Mouse (Mus musculus) forebrain, embryonic 11.5 days (tissue): ENCODE data around the gene Clec2i. TPM values are rescaled to one million over a fixed set of nuclear protein-coding genes. Genes with fewer than 3 reads are reported as not detected.
"Not testable (repeated sequence)": the region's sequence is repeated elsewhere in the genome, so short reads cannot be mapped to it uniquely, and the experiment has no call there.

Experiments used
- ATAC-seq: fragments of 200-750 bp; cut with Nextera tagmentation; replicated peaks from 2 replicates; pipeline ENCODE4 v1.8.0; 2017; ENCODE audit warnings: moderate TSS enrichment; ENCODE audit not compliant: low FRiP score
- DNase-seq: peaks from one replicate; pipeline ENCODE4 v3.0.0-alpha.2; 2017; ENCODE audit warnings: low spot score
- H3K27ac ChIP-seq: fragments of 300-500 bp; sonication (generic); 2 replicates; pipeline ENCODE4 v1.5.1; 2014; ENCODE audit warnings: low read depth, low read length
- H3K27me3 ChIP-seq: fragments of 300-500 bp; sonication (generic); 2 replicates; pipeline ENCODE4 v1.6.1; 2014; ENCODE audit warnings: mild to moderate bottlenecking, low read length, mixed read lengths; ENCODE audit not compliant: control insufficient read depth, insufficient read depth
- H3K36me3 ChIP-seq: fragments of 300-500 bp; sonication (generic); 2 replicates; pipeline ENCODE4 v1.6.1; 2014; ENCODE audit warnings: mild to moderate bottlenecking, low read length, moderate library complexity, mixed read lengths; ENCODE audit not compliant: control insufficient read depth, insufficient read depth
- H3K4me1 ChIP-seq: fragments of 300-500 bp; sonication (generic); replicated peaks from 2 replicates; pipeline ENCODE4 v1.6.1; 2014; ENCODE audit warnings: low read length, mixed read lengths; ENCODE audit not compliant: control insufficient read depth, insufficient read depth
- H3K4me2 ChIP-seq: fragments of 300-500 bp; sonication (generic); 2 replicates; pipeline ENCODE4 v1.6.1; 2014; ENCODE audit warnings: low read depth, mild to moderate bottlenecking, low read length, moderate library complexity, mixed read lengths; ENCODE audit not compliant: severe bottlenecking
- H3K4me3 ChIP-seq: fragments of 300-500 bp; sonication (generic); 2 replicates; pipeline ENCODE4 v1.5.1; 2014; ENCODE audit warnings: low read depth, low read length
- H3K9ac ChIP-seq: fragments of 300-500 bp; sonication (generic); 2 replicates; pipeline ENCODE4 v1.6.1; 2014; ENCODE audit warnings: low read length
- H3K9me3 ChIP-seq: fragments of 300-500 bp; sonication (generic); 2 replicates; pipeline ENCODE4 v1.6.1; 2016; ENCODE audit warnings: low read length, mixed read lengths; ENCODE audit not compliant: control insufficient read depth
- whole genome bisulfite sequencing: fragments of 180-500 bp; shearing (Covaris S2); extraction: QIAGEN DNeasy Blood & Tissue Kit; methylation state at CpG from one replicate; pipeline ENCODE4 v1.1.7; 2014; 5-methylcytosine and 5-hydroxymethylcytosine counted together
- microRNA-seq: library from miRNA; unstranded; fragments of <30 nt; microRNA quantifications from one replicate; pipeline ENCODE4, GENCODE M21; 2016; ENCODE audit not compliant: insufficient number of aligned reads
- polyA plus RNA-seq: library from polyadenylated mRNA; unstranded; fragments of >200 nt; fragmentation: Nextera tagmentation; extraction: Ambion mirVana; gene quantifications from 2 replicates; pipeline ENCODE4 v1.2.1, GENCODE M21; 2014

Clec2i gene
- polyA plus RNA-seq, 1 experiment from 2014 or later = not detected

DNA sequence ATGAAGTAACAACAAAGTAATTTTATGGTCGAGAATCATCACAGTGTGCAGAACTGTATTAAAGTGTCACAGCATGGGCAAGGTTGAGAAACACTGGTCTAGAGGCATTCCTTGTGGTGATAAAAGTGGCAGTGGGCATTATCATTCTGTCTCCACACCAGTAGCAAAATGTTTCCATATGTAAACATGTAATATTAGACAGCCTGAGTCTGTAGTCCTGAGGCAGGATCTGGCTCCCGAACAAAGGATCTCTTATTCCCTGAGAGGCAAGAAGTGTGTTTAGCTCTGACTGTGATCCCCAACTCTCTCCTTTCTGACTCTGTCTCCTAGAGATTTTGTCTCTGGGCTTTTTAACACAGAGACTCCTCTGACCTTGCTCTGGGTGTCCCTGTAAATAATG, 45.7 kb downstream of the Clec2i start:
- Histone ChIP-seq H3K4me3 (no peak overlapping the region), H3K9ac (no peak overlapping the region), H3K27ac (no peak overlapping the region), H3K36me3 (no peaks in the 10 kb centered on the region), H3K9me3 (no peaks in the 10 kb centered on the region), H3K4me1 (no peaks in the 10 kb centered on the region), H3K4me2 (no peak overlapping the region), H3K27me3 (no peaks in the 10 kb centered on the region)
- ATAC-seq = no peak
- no peak for DNase-seq
- WGBS = 76% methylated on average over 2 of the region's 2 CpGs

GRCm38 (mm10) chr6:128934081-128934480, 46.7 kb downstream of the Clec2i start, which contains the start of gene Clec2g:
Gene Clec2g (plus strand): TSS chr6:128934381.
- not testable (repeated sequence) for ATAC-seq, H3K9me3 ChIP-seq
- WGBS = 99% methylated on average over 4 of the region's 4 CpGs

DNA sequence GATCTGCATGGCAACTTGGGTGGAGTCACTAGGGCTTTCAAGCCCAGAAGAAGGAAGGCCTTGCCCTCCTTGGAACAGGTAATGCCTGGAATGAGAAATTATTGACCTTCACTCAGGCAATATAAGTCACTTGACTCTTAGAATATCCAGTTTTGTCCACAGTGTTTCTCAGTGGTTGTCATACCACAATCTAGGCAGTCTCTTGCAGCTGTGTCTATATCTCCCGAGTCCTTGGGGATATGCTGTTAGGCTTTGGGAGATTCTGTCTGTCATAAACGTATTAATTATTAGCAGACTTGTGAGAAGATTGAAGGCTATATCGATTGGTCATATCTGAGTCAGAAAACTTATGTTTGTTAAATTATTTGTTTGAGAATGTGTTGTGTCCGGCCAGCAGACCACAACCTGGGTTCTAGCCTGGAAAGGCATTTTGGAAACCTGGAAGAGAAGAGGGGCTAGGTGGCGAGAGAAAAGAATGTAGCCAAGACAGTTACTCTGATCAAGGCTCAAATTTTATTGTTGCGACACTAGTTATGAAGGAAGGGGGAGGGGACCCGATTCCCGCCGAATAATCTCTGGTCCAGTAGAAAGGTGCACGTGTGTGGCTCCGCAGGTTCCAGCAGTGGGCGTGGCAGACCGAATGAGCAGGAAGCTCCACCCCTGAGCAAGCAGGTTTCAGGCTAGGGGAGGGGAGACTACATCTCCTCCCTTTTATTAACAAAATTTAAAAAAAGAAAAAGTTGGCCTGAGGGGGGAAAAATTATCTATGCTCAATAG, 48.7 kb downstream of the Clec2i start:
- not testable (repeated sequence) for H3K9me3 ChIP-seq, H3K4me2 ChIP-seq, H3K4me1 ChIP-seq, H3K9ac ChIP-seq, DNase-seq, ATAC-seq, H3K36me3 ChIP-seq, H3K27ac ChIP-seq, H3K27me3 ChIP-seq, H3K4me3 ChIP-seq
- WGBS = 97% methylated on average over 4 of the region's 13 CpGs

More at GRCm38 (mm10) chr6:128934081-128934480, 46.7 kb downstream of the Clec2i start, which contains the start of gene Clec2g:
- H3K36me3 ChIP-seq, H3K9ac ChIP-seq, H3K4me3 ChIP-seq, H3K27ac ChIP-seq, H3K4me1 ChIP-seq, H3K4me2 ChIP-seq, DNase-seq, H3K27me3 ChIP-seq: not testable (repeated sequence)

DNA sequence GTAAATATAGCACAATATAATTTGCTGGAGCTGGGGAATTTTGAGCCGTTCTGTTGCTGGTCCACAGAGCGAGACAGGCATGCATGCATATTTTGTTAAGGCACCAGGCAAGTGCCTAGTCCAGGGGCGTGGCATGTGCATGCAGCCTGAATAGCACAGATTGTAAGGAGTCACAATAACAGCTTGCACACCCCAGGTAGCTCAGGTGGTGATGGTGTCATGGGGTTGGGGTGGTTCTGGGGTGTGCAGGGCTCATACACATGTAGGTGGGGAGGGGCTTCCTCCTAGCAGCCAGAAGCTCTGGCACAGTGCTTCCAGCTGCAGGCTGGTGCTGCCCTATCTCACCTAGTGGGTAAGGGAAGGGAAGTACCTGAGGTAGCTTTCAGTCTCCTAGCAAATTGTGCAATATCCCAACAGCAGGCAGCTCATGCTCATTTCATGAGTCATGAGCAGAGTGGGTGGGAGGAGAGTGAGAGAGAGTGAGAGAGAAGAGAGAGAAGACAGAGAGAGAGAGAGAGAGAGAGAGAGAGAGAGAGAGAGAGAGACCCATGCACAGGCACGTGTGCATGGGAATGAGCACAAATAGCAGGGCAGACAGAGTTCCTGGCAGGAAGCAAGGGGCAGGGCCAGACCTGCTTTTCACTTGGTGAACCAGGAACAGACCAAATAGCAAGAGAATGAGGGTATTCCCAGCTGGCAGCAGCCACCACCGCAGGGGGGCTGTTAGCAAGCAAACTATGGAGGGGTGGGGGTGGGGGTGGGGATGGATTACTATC, 54.4 kb downstream of the Clec2i start:
- ATAC-seq (no peak), DNase-seq (no peak)
- Histone ChIP-seq H3K4me2 (no peak overlapping the region), H3K4me3 (no peak overlapping the region), H3K27me3 (no peaks in the 10 kb centered on the region), H3K9ac (no peak overlapping the region), H3K27ac (no peak overlapping the region), H3K36me3 (no peaks in the 10 kb centered on the region), H3K4me1 (no peaks in the 10 kb centered on the region), H3K9me3 (no peaks in the 10 kb centered on the region)
- 84% methylated on average over 5 of the region's 5 CpGs for WGBS

GRCm38 (mm10) chr6:128945564-128945963, 58.2 kb downstream of the Clec2i start:
- ATAC-seq = no peak
- no peak overlapping the region for H3K4me2 ChIP-seq
- DNase-seq = no peak
- 87% methylated on average over 3 of the region's 3 CpGs for WGBS
- no peak overlapping the region for H3K27ac ChIP-seq
- H3K4me1 ChIP-seq = no peaks in the 10 kb centered on the region
- no peak overlapping the region for H3K9ac ChIP-seq
- H3K36me3 ChIP-seq = no peaks in the 10 kb centered on the region
- no peaks in the 10 kb centered on the region for H3K9me3 ChIP-seq
- no peaks in the 10 kb centered on the region for H3K27me3 ChIP-seq
- no peak overlapping the region for H3K4me3 ChIP-seq

Small RNAs within 50 kb of the gene (microRNA-seq; reads per million reads assigned to microRNA genes)
- not detected for gene Gm27336

Other genes starting within 250 kb of the Clec2i start
- not detected in 2 replicates for gene Clec2h, start 225.2 kb upstream of the Clec2i start, polyA plus RNA-seq
- not detected in 2 replicates for gene Klrb1, start 164.5 kb upstream of the Clec2i start, polyA plus RNA-seq
- gene Klrb1c, start 98.4 kb upstream of the Clec2i start, polyA plus RNA-seq = not detected in 2 replicates
- gene Gm44511, start 61.3 kb upstream of the Clec2i start, polyA plus RNA-seq = not detected in 2 replicates
- gene Klrb1b, start 61.3 kb upstream of the Clec2i start, polyA plus RNA-seq = not detected in 2 replicates
- gene BC035044, start 3.5 kb downstream of the Clec2i start, polyA plus RNA-seq = 0.28 and 0.88 TPM in 2 replicates
- gene Clec2g, start 46.8 kb downstream of the Clec2i start, polyA plus RNA-seq = not detected in 2 replicates
- gene Klrb1f, start 158.3 kb downstream of the Clec2i start, polyA plus RNA-seq = 0.23 TPM in 1 of 2 replicates, not detected in the other
- gene Clec2e, start 213.3 kb downstream of the Clec2i start, polyA plus RNA-seq = not detected in 2 replicates